In genomic region chr6:36782481-36782880, GRCm38 (mm10) we compare ENCODE assay signal across 19 mouse cellular contexts. TPM values are rescaled to one million over a fixed set of nuclear protein-coding genes. Genes with fewer than 3 reads are reported as not detected.
DNase-seq lines count a peak whose midpoint lies in the region; ATAC-seq lines count a peak whose summit lies in the region.
"Had no signal": no experiment of that assay in that cellular context is flagged by ENCODE, and none has a peak within 500 bp of the region (broad histone marks: within the 10 kb centered on the region; RNA-seq: fewer than 3 reads in every experiment).

No protein-coding gene starts in this region.

- no peaks in the 10 kb centered on the region for H3K36me3 ChIP-seq in heart, embryonic 13.5 days
- H3K36me3 ChIP-seq in limb, embryonic 12.5 days: peaks cover 41% of the 10 kb centered on the region
- H3K36me3 ChIP-seq in limb, embryonic 10.5 days: peaks cover 90% of the 10 kb centered on the region
- H3K36me3 ChIP-seq in neural tube, embryonic 15.5 days: no peaks in the 10 kb centered on the region

- 55% methylated on average over 4 of the region's 4 CpGs for WGBS in heart, embryonic 13.5 days
- WGBS in limb, embryonic 12.5 days: 81% methylated on average over 4 of the region's 4 CpGs
- WGBS in limb, embryonic 10.5 days: 88% methylated on average over 4 of the region's 4 CpGs
- WGBS in neural tube, embryonic 15.5 days: 41% methylated on average over 4 of the region's 4 CpGs

- H3K4me2 ChIP-seq in heart, embryonic 13.5 days: no peak overlapping the region
- no peak overlapping the region for H3K4me2 ChIP-seq in limb, embryonic 12.5 days
- H3K4me2 ChIP-seq in neural tube, embryonic 15.5 days: no peak overlapping the region
- H3K4me2 ChIP-seq: limb, embryonic 15.5 days had no signal

- no peaks in the 10 kb centered on the region for H3K9me3 ChIP-seq in heart, embryonic 13.5 days
- no peaks in the 10 kb centered on the region for H3K9me3 ChIP-seq in limb, embryonic 12.5 days
- no peaks in the 10 kb centered on the region for H3K9me3 ChIP-seq in limb, embryonic 10.5 days (replicated peaks)
- no peaks in the 10 kb centered on the region for H3K9me3 ChIP-seq in neural tube, embryonic 15.5 days (replicated peaks)
- H3K9me3 ChIP-seq: limb, embryonic 15.5 days had no signal

- H3K27me3 ChIP-seq in heart, embryonic 13.5 days (replicated peaks): no peaks in the 10 kb centered on the region
- no peaks in the 10 kb centered on the region for H3K27me3 ChIP-seq in limb, embryonic 12.5 days
- no peaks in the 10 kb centered on the region for H3K27me3 ChIP-seq in limb, embryonic 10.5 days (ENCODE audit: low read depth, poor library complexity, severe bottlenecking)
- H3K27me3 ChIP-seq in neural tube, embryonic 15.5 days (replicated peaks): no peaks in the 10 kb centered on the region
- H3K27me3 ChIP-seq: limb, embryonic 15.5 days had no signal

- intact Hi-C loops in heart, postnatal 25 days (cut with DNase I): no loop called here

- H3K4me1 ChIP-seq in heart, embryonic 13.5 days: peaks cover 69% of the 10 kb centered on the region
- H3K4me1 ChIP-seq in limb, embryonic 12.5 days (replicated peaks): peaks cover 26% of the 10 kb centered on the region
- H3K4me1 ChIP-seq in limb, embryonic 10.5 days: peaks cover 53% of the 10 kb centered on the region
- peaks cover 39% of the 10 kb centered on the region for H3K4me1 ChIP-seq in neural tube, embryonic 15.5 days

- no peak for ATAC-seq in heart, embryonic 13.5 days (ENCODE audit: extremely low read depth, insufficient number of reproducible peaks, low FRiP score, low TSS enrichment)
- no peak for ATAC-seq in limb, embryonic 12.5 days (ENCODE audit: insufficient number of reproducible peaks, insufficient read depth, low FRiP score, low TSS enrichment, low read depth)
- no peak for ATAC-seq in neural tube, embryonic 15.5 days (ENCODE audit: low FRiP score)
- ATAC-seq: activated CD4-positive, CD25-positive, alpha-beta regulatory T cell, adult 4 months; Patski had no signal

- no peak overlapping the region for H3K4me3 ChIP-seq in heart, embryonic 13.5 days
- no peak overlapping the region for H3K4me3 ChIP-seq in limb, embryonic 12.5 days (replicated peaks)
- H3K4me3 ChIP-seq in limb, embryonic 10.5 days: no peak overlapping the region
- no peak overlapping the region for H3K4me3 ChIP-seq in neural tube, embryonic 15.5 days (replicated peaks)
- H3K4me3 ChIP-seq: erythroblast, embryonic 14.5 days; limb, embryonic 15.5 days had no signal

- DNase-seq in heart, postnatal 25 days (ENCODE audit: low spot score): no peak
- DNase-seq in limb, embryonic 10.5 days (ENCODE audit: low spot score): no peak
- DNase-seq in adrenal gland, postnatal 25 days: peak; percentile 18
- no peak for DNase-seq in lung, postnatal 10 days
- DNase-seq: cerebellum, adult 2 months; gastrocnemius, postnatal 36 days; heart, postnatal 14 days; kidney, adult 18-20 months; lung, postnatal 14 days; right cerebral cortex, adult 18-20 months; spleen, adult 18-20 months had no signal

- H3K9ac ChIP-seq in heart, embryonic 13.5 days: no peak overlapping the region
- no peak overlapping the region for H3K9ac ChIP-seq in limb, embryonic 12.5 days (replicated peaks)
- no peak overlapping the region for H3K9ac ChIP-seq in neural tube, embryonic 15.5 days (replicated peaks)
- H3K9ac ChIP-seq: limb, embryonic 15.5 days had no signal

- 0 out of 2 replicates have a peak overlapping the region, but pooled peaks have one; percentile 5 for H3K27ac ChIP-seq in heart, embryonic 13.5 days (replicated peaks)
- 0 out of 2 replicates have a peak overlapping the region, but pooled peaks have one; percentile 4 for H3K27ac ChIP-seq in limb, embryonic 12.5 days
- no peak overlapping the region for H3K27ac ChIP-seq in limb, embryonic 10.5 days
- H3K27ac ChIP-seq in neural tube, embryonic 15.5 days (replicated peaks): 0 out of 2 replicates have a peak overlapping the region, but pooled peaks have one; percentile 0
- H3K27ac ChIP-seq: limb, embryonic 15.5 days had no signal

RNA-seq across cellular contexts. Expression of gene Ptn, which starts 27.5 kb away (rescaled TPM):
- polyA plus RNA-seq in heart, embryonic 13.5 days (2015; fragmentation: Nextera tagmentation; extraction: Ambion mirVana): 328 and 358 TPM in 2 replicates
- 1 to 10 TPM; 4.2 to 4.4 TPM for total RNA-seq in heart, postnatal 25 days (2021)
- 395 and 421 TPM in 2 replicates for polyA plus RNA-seq in limb, embryonic 12.5 days (2016; fragmentation: Nextera tagmentation; extraction: Ambion mirVana)
- 587 and 597 TPM in 2 replicates for polyA plus RNA-seq in limb, embryonic 10.5 days (2016; fragmentation: Nextera tagmentation; extraction: Ambion mirVana)
- 48.5 and 67.4 TPM in 2 replicates for total RNA-seq in adrenal gland, postnatal 25 days (2021)
- polyA plus RNA-seq in neural tube, embryonic 15.5 days (2015; fragmentation: Nextera tagmentation; extraction: Ambion mirVana): 623 and 715 TPM in 2 replicates
- total RNA-seq: neutrophil, adult 5-6 weeks had no signal
- polyA plus RNA-seq: activated CD4-positive, CD25-positive, alpha-beta regulatory T cell, adult 4 months; erythroblast, embryonic 14.5 days; Patski had no signal
